Mouse (Mus musculus): ENCODE results near the gene Slc44a4.

Gene Slc44a4

DNA sequence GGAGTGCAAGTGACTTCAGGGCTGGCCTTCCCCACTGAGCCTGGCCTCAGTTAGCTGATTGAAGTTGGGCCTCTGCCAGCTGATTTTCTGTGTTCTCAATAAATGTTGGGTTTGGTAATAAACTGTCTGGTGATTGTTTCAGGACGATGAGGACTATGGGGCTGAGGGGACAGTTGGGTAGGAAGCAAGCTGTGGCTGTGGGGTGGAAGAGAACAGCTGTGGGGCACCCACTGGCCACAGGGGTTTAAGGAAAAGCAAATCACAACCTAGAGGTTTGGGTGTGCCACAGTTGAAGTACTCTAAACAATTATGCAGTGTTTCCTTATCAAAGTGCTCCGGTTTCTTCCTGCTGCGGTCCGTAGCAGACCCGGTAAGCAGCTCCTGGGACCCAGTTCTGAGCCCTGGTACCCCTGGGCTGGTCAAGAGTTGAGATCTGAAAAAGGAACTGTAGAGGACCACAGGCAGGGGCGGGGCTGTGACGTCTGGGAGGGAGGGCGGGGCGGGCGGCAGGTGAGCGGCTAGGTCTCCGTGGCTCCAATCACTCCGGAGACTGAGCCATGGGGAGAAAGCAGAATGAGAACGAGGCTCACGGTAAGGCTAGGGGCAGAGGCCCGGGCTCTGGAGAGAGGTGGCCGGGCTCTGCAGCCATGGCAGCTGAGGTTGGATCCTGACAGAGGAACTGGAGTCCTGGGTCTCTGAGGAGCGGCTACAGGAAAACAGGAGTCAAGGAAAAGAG is at the start of gene Slc44a4:
Gene Slc44a4 (plus strand): TSS at position 537 of the 736 bp plus-strand sequence.
- DNase-seq (ENCODE audit: low read depth, low spot score) = no peak

DNA sequence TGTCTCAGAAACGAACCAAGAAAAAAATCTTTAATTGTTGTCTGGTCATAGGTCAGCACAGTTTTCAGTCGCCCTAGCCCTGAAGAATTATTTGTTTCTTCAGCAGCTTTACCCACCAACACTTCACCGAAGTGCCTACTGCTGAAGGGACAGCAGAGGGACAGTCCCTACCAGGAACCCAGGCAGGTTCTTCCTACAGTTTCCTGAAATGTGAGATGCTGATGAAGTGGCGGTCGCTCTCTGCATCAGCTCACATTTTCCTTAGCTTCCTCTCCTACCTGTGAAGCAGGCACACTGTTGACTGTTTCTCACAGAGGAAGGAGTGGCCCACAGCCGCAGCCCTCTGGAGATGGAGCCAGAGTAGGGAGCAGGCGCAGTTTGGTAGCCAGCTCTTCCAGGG is 48.3 kb upstream of the Slc44a4 start:
- DNase-seq (ENCODE audit: low read depth, low spot score) = no peak

DNA sequence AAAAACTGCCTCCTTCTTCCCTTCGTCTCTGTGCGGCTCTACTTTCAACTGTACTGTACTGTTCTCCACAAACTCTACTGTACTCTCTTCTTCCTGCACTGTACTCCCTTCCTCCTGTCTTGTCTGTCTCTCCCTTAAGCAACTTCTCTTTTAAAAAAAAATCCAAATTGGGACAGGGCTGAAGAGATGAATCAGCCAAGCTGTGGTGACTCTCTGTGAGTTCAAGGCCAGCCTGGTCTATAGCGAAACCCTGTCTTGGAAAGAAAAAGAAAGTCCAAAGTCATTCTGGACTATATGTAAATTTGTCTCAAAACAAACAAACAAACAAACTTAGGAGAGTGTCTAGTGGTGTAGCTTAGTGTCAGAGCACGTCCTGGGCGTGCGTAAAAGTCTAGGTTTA is 39.9 kb upstream of the Slc44a4 start:
- no peak for DNase-seq (ENCODE audit: low read depth, low spot score)

DNA sequence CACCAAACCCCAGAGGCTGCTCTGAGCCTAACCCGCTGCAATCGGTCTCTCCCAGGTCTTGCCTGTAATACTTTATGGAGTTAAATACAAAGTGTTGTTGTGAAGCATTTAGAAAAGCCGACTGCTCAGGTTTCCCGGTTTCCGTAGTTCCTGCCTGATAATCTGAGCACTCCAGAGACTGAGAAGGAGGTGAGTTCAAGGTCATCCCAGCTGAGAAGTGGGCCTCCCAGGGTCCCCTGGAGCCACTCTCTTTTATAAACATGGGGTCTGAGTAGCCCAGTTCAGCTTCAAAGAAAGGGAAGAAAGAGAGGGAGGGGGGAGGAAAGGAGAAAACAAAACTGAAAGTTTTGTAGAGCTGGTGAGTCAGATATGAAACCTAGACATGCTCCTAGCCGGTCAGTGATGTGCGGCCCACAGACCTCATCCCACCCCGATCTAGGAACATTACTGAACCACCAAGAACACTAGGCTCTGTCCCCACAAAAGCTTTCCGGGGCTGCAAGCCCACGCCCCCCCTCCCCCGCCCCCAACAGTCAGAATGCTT is 34.9 kb upstream of the Slc44a4 start, which contains the start of gene Zbtb12:
Gene Zbtb12 (plus strand): TSS at position 148 of the 544 bp plus-strand sequence.
- DNase-seq (ENCODE audit: low read depth, low spot score) = no peak

DNA sequence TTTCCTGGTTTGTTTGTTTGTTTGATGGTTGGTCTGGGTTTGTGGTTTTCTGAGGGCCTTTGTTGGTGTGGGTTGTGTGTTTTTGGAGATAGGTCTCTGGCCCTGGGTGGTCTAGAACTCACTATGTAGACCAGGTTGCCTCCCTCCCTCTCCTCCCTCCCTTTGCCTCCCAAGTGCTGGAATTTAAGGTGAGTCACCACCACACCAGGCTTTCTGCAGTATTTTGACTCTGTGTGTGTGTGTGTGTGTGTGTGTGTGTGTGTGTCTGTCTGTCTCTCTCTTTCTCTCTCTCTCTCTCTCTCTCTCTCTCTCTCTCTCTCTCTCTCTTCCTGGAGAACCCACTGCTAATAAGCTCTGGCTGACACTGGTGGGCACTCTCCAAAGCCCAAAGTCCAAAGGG is 33.1 kb upstream of the Slc44a4 start:
- DNase-seq (ENCODE audit: low read depth, low spot score) = no peak

DNA sequence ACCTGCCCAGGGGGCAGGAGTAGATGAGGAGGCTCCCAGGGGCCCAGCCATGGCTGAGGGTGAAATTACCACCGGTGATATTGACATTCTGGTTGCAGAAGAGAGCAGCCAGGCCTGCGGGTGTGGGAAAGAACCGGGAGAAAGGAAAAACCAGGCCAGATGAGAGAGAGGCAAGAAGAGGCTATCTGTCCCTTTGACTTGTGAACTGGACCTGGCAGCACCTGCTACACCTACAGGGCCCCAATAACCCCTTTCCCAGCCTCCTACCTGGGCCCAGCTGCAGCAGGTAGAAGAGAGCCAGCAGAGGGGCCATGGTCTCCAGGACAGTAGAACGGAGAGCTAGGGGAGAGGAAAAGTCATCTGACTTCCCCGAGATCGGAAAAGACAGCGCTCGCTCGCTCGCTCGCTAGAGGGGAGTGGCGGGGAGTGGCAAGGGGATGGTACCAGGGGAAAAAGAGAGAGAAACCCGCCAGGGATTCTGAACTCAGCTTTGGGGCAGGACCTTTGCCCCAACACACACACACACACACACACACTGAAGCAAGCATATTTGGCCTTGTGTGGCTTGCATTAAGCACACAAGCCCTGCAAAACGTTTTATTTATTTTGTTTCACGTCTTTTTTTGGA is 32.5 kb upstream of the Slc44a4 start, which contains the start of gene Gm20547:
Gene Gm20547 (minus strand): TSS at position 360 of the 628 bp plus-strand sequence.
- no peak for DNase-seq (ENCODE audit: low read depth, low spot score)

DNA sequence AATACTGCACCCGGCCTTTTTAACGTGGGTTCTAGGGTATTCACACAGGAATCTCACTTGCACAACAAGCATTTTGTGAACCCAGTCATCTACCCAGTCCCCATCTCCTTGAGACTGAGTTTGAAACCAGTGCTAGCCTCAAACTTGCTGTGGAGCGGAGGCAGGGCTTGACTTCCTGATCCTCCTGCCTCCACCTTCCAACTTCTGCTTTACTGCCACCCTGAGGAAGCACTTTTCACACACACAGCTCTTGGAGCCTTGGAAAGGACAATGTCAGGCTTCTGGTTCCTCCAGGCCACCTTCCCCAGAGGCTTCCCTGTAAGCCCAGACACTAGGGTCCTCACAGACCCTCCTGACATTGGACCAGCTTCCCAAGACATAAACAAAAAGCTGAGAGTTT is 30.9 kb upstream of the Slc44a4 start:
- no peak for DNase-seq (ENCODE audit: low read depth, low spot score)

DNA sequence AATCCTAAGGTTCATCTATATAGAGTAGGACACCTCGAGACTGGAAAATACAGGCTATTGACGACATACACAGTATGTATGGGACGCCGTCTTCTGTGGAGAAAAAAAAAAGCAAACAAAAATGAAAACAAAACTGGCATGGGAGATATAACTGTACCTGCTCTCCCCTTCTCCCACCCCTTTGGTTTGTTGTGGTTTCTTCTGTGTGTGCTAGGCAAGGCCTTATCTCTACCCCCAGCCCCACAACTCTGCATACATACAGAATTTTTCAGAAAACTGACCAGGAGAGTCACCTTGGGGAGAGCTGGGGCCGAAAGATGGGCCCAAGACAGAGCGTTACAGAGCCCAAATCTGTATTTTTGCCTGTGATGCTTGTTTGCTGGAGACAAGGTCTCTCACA is 29.6 kb upstream of the Slc44a4 start:
- no peak for DNase-seq (ENCODE audit: low read depth, low spot score)

DNA sequence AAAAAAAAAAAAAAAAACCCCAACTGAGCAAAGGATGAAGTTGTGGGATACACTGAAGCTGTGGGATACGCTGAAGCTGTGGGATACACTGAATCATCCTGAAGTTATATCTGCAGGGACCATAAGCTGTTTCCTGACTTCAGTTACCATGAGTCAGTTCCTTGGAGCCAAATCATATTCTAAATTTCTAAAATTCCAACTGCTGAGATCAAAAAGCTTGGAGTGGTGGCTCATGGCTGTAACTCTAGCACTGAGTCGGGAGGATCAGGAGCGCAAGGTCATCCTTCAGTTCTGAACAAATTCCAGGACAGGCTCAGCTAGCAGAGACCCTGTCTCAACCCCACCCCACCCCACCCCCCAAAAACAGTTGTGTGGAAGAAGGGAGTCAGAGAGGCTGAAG is 28.7 kb upstream of the Slc44a4 start:
- no peak for DNase-seq (ENCODE audit: low read depth, low spot score)

DNA sequence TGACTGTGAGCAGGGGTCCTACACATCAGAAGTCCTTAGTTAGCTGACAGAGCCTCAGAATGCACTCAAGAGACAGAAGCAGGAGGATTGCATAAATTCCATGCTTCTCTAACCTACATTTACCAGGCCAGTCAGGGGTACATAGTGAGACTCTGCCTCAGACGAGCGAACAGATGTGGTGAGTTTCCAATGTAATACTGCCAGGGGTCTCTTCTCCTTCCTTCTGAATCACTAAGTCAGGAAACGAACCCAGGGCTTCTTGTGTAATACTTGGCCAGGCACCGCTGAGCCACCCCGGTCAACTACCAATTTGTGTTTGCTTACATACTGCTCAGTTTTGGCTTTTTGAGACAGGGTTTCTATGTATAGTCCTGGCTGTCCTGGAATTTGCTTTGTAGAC is 26.3 kb upstream of the Slc44a4 start:
- DNase-seq (ENCODE audit: low read depth, low spot score) = no peak

DNA sequence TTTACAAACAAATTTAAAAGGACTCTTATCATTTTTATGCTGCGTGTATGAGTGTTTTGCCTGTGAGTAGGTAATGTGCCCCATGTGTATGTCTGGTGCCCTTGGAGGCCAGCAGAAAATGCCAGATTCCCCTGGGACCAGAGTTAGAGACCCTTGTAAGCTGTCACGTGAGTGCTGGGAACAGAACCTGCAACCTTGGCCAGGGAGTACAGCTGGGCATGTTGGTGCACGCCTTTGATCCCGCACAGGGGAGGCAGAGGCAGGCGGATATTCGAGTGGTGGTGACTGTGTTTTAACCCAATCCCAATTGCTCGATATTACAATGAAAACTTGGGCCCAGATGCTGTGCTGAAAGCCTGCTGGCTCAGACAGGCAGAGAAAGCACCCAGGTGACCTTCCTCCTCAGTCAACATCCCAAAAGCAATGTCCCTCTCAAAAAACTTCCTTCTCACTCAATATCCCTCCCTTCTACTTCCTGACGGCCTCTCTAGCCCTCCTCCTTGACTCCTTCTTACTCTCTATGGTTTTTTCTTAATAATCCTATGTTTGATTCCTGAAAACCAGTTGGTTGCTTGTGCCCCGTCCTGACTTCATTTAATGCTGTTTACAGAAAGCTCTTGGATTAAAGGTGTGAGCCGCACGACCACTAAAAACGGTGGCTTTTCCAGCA is 24.1 kb upstream of the Slc44a4 start:
- DNase-seq (ENCODE audit: low read depth, low spot score) = no peak

DNA sequence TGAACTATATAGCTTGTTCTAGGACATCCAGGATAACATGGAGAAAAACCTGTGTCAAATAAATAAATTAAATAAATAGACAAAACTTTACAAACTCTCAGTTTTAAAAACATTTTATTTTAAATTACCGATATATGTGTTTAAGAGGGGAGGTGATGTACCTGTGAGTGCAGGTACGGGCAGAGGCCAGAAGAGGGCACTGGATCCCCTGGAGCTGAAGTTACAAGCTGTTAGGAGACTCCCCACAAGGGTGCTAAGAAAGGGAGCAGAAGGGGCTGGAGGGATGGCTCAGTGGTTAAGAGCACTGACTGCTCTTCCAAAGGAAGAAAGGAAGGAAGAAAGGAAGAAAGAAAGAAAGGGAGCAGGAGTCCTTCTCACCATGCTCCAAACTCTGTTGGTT is 22.9 kb upstream of the Slc44a4 start:
- no peak for DNase-seq (ENCODE audit: low read depth, low spot score)

DNA sequence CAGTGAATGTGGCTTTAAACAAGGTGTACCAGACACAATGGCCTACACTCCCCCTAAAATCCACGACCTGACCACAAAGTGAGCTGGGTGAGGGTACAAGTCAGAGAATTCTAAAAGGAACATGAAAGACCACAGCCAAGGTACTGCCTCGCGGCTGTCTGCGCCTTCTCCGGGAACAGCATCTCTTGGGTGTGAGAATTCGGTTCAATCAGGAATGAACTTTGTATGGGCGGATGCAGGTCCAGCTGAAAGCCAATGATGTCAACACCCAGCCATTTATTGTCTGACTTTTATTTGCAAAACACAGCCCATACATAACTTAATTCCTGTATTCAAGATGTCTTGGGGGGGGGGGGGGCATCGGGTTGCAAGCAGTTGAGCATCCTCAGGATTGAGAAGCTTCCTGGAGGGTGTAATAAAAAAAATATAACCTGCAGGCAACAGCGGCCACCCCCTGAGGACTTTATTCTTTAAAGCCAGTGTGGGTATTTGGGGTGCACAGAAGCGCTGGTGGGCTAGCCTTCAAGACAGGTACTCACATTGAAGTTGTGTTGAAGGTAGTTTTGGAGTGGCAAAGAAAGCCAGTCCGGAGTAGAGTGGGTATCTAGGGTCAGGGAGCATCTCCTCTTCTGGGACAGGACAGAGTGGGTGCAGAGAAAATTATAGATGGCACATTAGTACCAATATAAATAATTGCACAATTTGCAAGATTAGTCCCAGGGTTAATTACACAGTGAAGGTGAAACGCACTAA is 21.0 kb upstream of the Slc44a4 start:
- DNase-seq (ENCODE audit: low read depth, low spot score) = no peak

DNA sequence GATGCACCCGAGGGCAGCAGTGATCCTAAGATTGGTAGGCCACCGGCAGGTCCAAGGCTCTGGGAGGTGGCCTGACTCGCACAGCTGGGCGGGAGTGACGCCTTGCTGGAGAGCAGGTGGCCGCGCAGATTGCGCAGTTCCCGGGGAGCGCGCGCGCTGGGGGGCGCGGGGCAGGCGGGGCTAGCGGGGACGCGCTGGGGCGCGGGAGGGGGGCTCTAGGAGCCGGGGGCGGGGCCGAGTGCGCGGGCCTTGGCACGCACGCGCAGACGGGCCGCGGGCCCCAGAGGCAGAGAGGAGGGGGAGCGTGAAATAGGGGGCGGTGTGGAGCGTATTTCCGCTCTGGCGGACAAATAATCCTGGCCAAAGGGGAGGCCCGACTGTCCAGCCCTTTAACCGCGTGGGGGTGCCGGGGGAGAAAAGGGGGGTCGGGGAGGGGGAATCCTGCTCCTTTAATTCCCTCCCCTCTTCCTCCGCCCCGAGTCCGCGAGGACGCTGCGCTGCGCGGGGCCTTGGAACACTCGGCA is 20.1 kb upstream of the Slc44a4 start:
- DNase-seq (ENCODE audit: low read depth, low spot score) = peak; percentile 55

DNA sequence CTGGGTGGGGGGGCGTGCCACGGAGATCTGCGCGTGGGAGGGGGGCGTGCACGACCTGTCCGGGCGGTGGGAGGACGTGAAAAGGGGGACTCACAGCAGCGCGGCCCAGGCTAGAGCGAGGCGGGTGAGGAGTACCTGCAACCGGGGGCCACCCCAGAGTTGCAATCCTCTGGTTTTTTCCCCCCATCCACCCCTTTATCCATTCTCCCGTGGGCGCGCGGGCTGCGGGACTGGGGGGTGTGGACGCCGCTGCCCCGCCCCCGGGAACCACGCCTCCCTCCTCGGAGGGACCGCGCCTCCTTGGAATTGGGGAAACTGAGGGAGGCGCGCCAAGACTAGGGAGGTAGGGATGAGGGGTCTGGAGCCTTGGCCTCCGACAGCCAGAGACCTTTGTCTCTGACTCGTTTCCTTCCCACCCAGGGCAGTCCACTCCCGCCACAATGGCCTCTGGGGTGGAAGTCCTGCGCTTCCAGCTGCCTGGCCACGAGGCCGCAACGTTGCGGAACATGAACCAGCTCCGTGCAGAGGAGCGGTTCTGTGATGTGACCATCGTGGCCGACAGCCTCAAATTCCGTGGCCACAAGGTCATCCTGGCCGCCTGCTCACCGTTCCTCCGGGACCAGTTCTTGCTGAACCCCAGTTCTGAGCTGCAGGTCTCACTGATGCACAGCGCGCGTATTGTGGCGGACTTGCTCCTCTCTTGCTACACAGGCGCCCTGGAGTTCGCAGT is 19.3 kb upstream of the Slc44a4 start:
- no peak for DNase-seq (ENCODE audit: low read depth, low spot score)

DNA sequence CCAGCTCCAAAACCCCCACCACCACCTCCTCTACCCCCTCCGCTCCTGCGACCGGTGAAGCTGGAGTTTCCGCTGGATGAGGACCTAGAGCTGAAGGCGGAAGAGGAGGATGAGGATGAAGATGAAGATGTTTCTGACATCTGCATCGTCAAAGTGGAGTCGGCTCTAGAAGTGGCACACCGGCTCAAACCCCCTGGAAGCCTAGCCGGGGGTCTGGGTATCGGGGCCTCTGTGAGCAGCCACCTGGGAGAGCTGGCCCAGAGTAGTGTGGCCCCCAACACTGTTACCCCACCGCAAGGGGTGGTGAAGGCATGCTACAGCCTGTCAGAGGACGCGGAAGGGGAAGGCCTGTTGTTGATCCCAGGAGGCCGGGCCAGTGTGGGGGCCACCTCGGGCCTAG is 18.5 kb upstream of the Slc44a4 start:
- no peak for DNase-seq (ENCODE audit: low read depth, low spot score)

DNA sequence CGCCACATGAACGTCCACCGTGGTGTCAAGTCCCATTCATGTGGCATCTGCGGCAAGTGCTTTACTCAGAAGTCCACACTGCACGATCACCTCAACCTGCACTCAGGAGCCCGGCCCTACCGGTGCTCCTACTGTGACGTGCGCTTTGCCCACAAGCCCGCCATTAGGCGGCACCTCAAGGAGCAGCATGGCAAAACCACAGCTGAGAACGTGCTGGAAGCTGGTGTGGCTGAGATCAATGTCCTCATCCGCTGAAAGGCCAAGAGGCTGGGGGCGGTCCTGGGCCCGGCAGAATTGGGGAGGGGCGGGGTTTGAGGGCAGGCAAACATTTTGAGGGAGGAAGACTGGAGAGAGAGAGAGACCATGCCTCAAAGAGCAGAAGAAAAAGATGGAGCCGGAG is 17.9 kb upstream of the Slc44a4 start:
- DNase-seq (ENCODE audit: low read depth, low spot score) = no peak

DNA sequence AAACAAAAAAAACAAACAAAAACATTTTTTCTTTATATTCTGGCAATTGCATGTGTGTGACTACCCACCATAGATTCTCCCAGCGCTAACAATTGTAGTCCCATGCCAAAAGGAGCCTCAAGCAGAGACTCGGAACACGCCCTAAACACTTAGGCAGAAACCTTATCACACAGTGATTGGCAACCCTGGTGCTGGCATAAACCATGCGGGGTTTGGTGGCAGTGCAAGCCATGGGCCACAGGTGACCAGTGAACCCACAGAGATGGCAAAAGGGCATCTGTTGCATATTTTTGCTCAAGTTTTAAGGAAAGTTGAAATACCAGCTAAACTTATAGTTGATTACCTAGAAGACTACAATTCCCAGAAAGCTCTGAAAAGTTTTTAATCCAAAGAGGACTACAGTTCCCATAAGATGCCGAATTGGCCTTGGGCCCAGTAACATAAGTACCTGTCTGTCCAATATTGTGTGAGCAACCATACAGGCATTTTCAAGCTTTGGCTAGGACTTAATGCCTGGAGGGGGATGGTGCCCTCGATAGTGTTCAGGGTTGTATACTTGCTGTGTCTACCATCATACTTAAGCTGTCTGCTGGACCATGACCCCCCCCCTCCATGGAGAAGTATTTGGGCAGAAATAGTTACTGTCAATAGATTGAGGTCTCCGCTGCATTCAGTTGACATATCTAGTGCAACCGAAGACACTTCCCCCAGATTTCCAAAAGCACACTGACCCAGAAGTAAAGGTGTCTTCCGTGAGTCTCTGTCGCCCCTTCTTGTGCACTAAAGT is 16.7 kb upstream of the Slc44a4 start:
- DNase-seq (ENCODE audit: low read depth, low spot score) = no peak

DNA sequence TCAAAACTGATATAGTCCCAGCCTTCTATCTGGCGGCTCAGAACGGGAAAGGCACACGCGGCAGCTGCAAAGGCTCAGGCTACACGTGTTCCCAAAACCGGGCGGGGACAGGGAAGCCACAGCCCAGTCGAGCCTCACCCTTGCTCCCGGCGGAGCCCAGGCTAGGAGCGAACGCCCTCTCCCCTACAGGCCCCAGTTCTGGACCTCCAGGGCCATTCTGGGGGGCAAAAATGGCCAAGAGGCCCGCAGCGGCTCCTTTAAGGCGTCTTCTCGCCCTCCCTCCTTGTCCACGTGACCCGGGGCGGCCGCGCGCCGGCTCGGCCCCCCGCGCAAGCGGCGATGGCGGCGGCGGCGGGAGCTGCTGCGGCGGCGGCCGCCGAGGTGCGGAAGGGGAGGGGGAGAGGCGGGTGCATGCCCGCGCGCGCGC is 16.1 kb upstream of the Slc44a4 start, which contains the start of the genes C2 and Ehmt2:
Gene C2 (minus strand): TSS at position 106 of the 427 bp plus-strand sequence.
Gene Ehmt2 (plus strand): TSS at position 310 of the 427 bp plus-strand sequence.
- peak; percentile 36 for DNase-seq (ENCODE audit: low read depth, low spot score)

DNA sequence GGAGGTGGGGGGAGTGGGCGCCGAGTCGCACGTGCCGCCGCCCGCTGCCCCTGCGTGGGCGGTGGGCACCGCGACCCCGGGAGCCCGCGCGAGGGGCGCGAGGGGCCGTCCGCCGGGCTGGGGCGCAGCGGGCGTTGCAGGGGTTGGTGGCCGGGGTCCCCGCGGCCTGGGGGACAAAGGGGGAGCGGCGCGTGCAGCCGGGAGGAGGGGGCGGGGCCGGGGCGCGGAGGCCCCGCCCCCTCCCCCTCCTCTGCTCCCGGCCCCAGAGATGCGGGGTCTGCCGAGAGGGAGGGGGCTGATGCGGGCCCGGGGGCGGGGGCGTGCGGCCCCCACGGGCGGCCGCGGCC is 15.6 kb upstream of the Slc44a4 start:
- no peak for DNase-seq (ENCODE audit: low read depth, low spot score)
